Mouse (Mus musculus): ENCODE data around the gene Grhl1. TPM values are rescaled to one million over a fixed set of nuclear protein-coding genes. Genes with fewer than 3 reads are reported as not detected.

Grhl1 gene
- polyA plus RNA-seq, 1 experiment from 2014 or later, result 2.5 TPM

Other genes starting within 250 kb of the Grhl1 start
- 28.9 and 33.0 TPM in 2 replicates for gene Taf1b, start 73.9 kb upstream of the Grhl1 start, polyA plus RNA-seq (2016; fragmentation: Nextera tagmentation; extraction: Ambion mirVana)
- gene Klf11, start 79.0 kb downstream of the Grhl1 start, polyA plus RNA-seq (2016; fragmentation: Nextera tagmentation; extraction: Ambion mirVana), result 13.6 and 13.8 TPM in 2 replicates
- gene Cys1, start 109.5 kb downstream of the Grhl1 start, polyA plus RNA-seq (2016; fragmentation: Nextera tagmentation; extraction: Ambion mirVana), result 2.6 and 2.7 TPM in 2 replicates
- gene Rrm2, start 136.0 kb downstream of the Grhl1 start, polyA plus RNA-seq (2016; fragmentation: Nextera tagmentation; extraction: Ambion mirVana), result 289 and 307 TPM in 2 replicates

Data from embryonic facial prominence, embryonic 12.5 days (tissue).